Mouse (Mus musculus) liver, embryonic 15.5 days (tissue): ENCODE measurements around the gene Pklr. TPM values are rescaled to one million over a fixed set of nuclear protein-coding genes. Genes with fewer than 3 reads are reported as not detected.

Source experiments
- polyA plus RNA-seq: library from polyadenylated mRNA; unstranded; fragments of >200 nt; fragmentation: Nextera tagmentation; extraction: Ambion mirVana; gene quantifications from 2 replicates; pipeline ENCODE4 v1.2.1, GENCODE M21; 2015

Pklr gene
- polyA plus RNA-seq, 1 experiment from 2014 or later: 104 TPM

Other genes with a start within 250 kb of the Pklr start
- 12.0 and 12.9 TPM in 2 replicates for gene Msto1, start 222.1 kb upstream of the Pklr start, polyA plus RNA-seq
- 4.8 and 5.2 TPM in 2 replicates for gene Ash1l, start 185.5 kb upstream of the Pklr start, polyA plus RNA-seq
- 84.3 and 88.9 TPM in 2 replicates for gene Dap3, start 185.0 kb upstream of the Pklr start, polyA plus RNA-seq
- 3.0 and 4.0 TPM in 2 replicates for gene Rusc1, start 42.8 kb upstream of the Pklr start, polyA plus RNA-seq
- not detected in 2 replicates for gene Gm43738, start 35.0 kb upstream of the Pklr start, polyA plus RNA-seq
- gene Fdps, start 34.2 kb upstream of the Pklr start, polyA plus RNA-seq: 339 and 359 TPM in 2 replicates
- 0.43 and 0.45 TPM in 2 replicates for gene Hcn3, start 24.1 kb downstream of the Pklr start, polyA plus RNA-seq
- gene Clk2, start 28.7 kb downstream of the Pklr start, polyA plus RNA-seq: 8.5 and 10.1 TPM in 2 replicates
- 53.0 and 53.7 TPM in 2 replicates for gene Scamp3, start 41.3 kb downstream of the Pklr start, polyA plus RNA-seq
- 2.4 and 2.9 TPM in 2 replicates for gene Fam189b, start 47.0 kb downstream of the Pklr start, polyA plus RNA-seq
- 26.1 and 26.2 TPM in 2 replicates for gene Gba, start 66.8 kb downstream of the Pklr start, polyA plus RNA-seq
- gene Thbs3, start 79.0 kb downstream of the Pklr start, polyA plus RNA-seq: 1.5 and 2.1 TPM in 2 replicates
- gene Mtx1, start 90.9 kb downstream of the Pklr start, polyA plus RNA-seq: 103 and 104 TPM in 2 replicates
- gene Muc1, start 92.9 kb downstream of the Pklr start, polyA plus RNA-seq: 0.50 TPM in 1 of 2 replicates, not detected in the other
- 116 and 126 TPM in 2 replicates for gene Krtcap2, start 109.8 kb downstream of the Pklr start, polyA plus RNA-seq
- gene Trim46, start 110.2 kb downstream of the Pklr start, polyA plus RNA-seq: 0.23 and 0.31 TPM in 2 replicates
- gene Dpm3, start 123.2 kb downstream of the Pklr start, polyA plus RNA-seq: 45.4 and 54.4 TPM in 2 replicates
- gene Slc50a1, start 134.4 kb downstream of the Pklr start, polyA plus RNA-seq: 17.5 and 17.8 TPM in 2 replicates
- 8.9 and 11.2 TPM in 2 replicates for gene Efna1, start 145.0 kb downstream of the Pklr start, polyA plus RNA-seq
- 0.18 and 0.58 TPM in 2 replicates for gene Efna3, start 186.8 kb downstream of the Pklr start, polyA plus RNA-seq
- gene Efna4, start 201.9 kb downstream of the Pklr start, polyA plus RNA-seq: 0.24 and 0.48 TPM in 2 replicates
- 8.8 and 12.7 TPM in 2 replicates for gene Adam15, start 213.9 kb downstream of the Pklr start, polyA plus RNA-seq
- 0.06 and 0.07 TPM in 2 replicates for gene Dcst2, start 225.8 kb downstream of the Pklr start, polyA plus RNA-seq
- gene Dcst1, start 229.1 kb downstream of the Pklr start, polyA plus RNA-seq: 0.05 TPM in 1 of 2 replicates, not detected in the other